Mouse (Mus musculus): ENCODE results near the gene Olfr48.

The Olfr48 gene

DNA sequence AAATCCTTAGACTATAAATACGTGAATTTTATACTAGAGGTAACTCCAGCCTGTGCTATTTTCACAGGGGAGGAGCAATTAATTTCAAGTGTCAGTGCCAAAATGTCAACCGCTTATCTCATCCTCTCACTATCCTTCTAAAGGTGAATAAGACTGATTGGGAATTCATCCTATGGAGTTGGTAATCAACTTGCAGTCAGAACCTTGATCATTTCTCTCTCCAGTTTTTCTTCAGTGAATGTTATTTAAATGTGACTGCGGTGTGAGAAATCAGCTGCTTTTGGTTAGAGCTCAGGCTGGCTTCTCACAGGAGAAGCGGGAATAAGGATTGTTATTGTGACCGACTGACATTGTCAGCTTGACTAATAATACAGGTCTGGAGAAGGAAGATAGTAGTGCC lies at the start of gene Olfr48:
Gene Olfr48, minus strand, starts transcription at position 101 of the 400 bp plus-strand sequence.
- DNase-seq: no peak

DNA sequence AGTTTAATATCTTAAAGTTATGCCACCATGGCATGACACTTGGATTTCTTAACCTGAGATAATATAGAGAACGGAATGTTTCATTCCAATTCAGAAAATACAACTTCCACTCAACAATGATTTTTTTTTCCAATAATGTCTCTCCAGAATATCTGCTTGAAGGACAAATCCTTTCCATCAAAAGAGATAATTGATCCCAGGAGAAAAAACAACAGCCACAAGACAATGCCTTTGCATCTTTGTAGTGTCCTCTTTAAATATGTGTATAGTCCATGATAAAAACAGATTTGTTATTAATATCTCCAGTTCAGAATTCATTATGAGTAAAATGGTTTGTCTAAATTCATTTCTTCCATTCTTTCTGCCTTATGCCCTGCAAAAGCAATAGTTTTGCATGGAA lies 30.1 kb upstream of the Olfr48 start, which contains the start of gene Olfr1257:
Gene Olfr1257, plus strand, starts transcription at position 301 of the 400 bp plus-strand sequence.
- DNase-seq: no peak

DNA sequence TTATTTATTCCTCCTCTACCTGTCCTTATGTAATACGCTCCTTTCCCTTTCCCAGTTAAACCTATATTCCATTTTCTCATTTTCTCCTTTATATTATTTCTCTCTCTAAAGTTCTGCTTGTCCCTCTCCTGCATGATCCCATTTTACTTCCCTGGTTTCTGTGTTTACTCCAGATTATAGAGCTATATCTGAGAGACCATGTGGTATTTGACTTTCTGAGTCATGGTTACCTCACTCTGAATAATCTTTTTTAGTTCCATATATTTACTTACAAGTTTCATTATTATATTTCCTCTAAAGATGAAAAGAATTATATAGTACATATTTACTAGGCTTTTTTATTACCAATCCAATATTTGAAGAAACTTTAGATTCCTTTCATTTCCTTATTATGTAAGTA lies 1.2 kb upstream of the Olfr48 start:
- DNase-seq: no peak

DNA sequence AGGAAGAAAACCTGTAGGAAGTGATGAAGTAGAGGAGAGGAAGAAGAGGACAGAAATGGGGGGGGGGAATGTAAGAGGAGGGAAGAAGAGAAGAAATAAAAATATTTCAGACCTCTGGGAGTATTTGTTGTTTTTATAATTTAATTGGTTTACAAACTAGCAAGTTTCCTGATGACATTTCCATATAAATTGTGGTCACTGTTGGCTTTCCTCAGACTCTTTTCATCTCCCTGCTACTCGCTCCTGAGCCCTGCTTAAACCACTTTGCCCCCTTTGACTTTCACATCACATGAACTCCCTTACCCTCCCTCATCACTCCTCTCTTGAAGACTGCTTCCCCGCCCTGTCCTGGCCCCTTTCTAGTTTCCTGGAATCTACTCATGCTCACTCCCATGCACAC lies 6.5 kb downstream of the Olfr48 start, which contains the start of gene Olfr1256:
Gene Olfr1256, minus strand, starts transcription at position 101 of the 400 bp plus-strand sequence.
- DNase-seq: no peak

DNA sequence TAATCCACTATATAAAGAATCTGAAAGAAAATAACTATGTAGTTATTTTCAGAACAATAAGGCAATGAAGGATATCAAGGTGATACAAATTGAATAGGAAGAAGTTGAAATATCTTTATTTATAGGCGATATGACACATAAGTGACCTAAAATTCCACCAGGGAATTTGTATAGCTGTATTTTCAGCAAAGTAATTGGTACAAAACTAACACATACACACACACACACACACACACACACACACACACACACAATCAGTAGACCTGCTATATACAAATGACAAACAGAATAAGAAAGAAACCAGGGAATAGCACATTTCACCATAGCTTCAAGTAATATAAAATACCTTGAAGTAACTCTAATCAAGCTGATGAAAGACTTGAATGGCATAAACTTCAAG lies 27.8 kb downstream of the Olfr48 start:
- no peak for DNase-seq

DNA sequence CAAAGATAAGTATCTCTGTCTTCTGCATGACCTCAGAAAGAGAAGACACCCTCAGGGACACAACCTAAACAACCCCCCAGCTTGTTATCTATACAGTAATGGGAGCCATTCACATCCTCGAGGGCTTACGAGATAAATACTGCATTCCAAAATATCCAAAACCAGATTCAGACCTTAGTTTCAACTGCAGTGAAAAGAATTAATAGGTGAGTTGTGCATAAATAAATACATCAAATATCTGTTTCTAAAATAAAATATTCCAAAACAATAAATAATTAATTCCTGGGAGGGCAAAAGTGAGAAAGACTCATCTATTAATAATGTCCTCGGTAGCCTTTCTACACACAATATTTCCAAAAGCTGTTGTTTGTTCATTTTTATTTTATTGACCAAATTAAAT lies 36.3 kb downstream of the Olfr48 start, which contains the start of gene Olfr1255:
Gene Olfr1255, plus strand, starts transcription at position 301 of the 400 bp plus-strand sequence.
- DNase-seq: no peak

DNA sequence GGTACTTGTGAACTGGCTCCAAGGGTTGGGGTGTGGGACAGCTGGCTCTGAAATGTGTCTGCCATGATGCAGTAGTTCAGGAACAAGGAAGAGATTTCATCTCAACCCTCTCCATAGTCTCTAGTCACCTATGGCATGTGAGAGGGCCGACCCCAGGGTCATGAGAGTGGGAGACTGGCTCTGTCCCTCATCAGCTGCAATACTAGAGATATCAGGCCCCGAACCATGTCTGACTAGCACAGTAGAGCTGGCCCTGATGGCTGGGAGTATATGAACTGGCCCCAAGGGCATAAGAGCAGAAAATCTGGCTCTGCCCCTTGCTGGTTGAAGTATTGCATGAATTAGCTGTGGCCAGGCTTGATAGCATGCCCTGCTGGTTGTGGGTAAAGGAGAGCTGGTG lies 37.3 kb downstream of the Olfr48 start:
- DNase-seq: no peak

DNA sequence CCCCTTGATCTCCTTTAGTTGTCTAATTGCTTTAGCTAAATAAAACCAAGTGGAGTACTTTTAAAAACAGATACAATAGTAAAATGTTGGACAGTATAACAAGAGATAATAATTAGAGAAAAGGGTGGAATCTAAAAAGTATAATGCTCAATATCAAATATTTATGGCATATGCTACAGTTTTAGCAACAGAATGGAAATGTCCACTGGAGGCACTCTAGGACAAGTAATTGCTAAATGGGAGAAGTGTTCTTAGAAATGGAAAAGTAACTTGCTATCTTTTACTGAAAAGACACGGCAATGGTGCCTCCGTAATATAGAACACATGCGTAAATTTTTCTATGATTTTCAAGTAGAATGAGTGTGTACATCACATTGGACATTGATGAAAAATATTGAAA lies 48.4 kb downstream of the Olfr48 start:
- DNase-seq: no peak

DNA sequence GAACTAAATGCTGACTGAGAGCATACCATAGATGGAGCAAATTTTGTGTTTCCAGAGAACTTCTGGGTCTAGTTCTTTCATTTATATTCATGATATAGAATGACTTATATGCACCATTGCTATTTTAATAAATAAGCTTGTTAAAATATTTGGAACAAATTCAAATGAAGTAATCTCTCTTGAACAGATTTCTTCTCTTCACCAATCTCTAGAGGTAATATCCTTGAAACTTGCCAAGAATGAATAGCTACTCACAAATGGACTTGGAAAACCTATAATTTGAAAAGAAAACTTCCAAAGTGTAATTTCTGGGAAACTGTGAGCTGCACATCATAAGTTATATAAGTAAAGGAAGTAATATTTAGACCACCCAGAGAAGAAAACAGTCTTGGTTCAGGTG lies 54.5 kb downstream of the Olfr48 start, which contains the start of gene Olfr1254:
Gene Olfr1254, minus strand, starts transcription at position 101 of the 400 bp plus-strand sequence.
- no peak for DNase-seq
